Mouse (Mus musculus) liver, embryonic 12.5 days (tissue): ENCODE results near the gene Spata13. TPM values are rescaled to one million over a fixed set of nuclear protein-coding genes. Genes with fewer than 3 reads are reported as not detected.
A peak's percentile ranks its signal among the peaks of the same experiment; 100 is the strongest.

Source experiments
- ATAC-seq: fragments of 200-750 bp; cut with Nextera tagmentation; 2 replicates; pipeline ENCODE4 v1.8.0; 2017; ENCODE audit warnings: moderate number of reproducible peaks, mild to moderate bottlenecking, moderate library complexity
- H3K27ac ChIP-seq: fragments of 300-500 bp; sonication (generic); 2 replicates; pipeline ENCODE4 v1.5.1; 2016; ENCODE audit warnings: mild to moderate bottlenecking
- H3K27me3 ChIP-seq: fragments of 300-500 bp; sonication (generic); replicated peaks from 2 replicates; pipeline ENCODE4 v1.6.1; 2016; ENCODE audit warnings: mild to moderate bottlenecking, moderate library complexity
- H3K36me3 ChIP-seq: fragments of 300-500 bp; sonication (generic); 2 replicates; pipeline ENCODE4 v1.6.1; 2016; ENCODE audit warnings: mild to moderate bottlenecking, moderate library complexity
- H3K4me1 ChIP-seq: fragments of 300-500 bp; sonication (generic); 2 replicates; pipeline ENCODE4 v1.6.1; 2016
- H3K4me2 ChIP-seq: fragments of 300-500 bp; sonication (generic); 2 replicates; pipeline ENCODE4 v1.6.1; 2016; ENCODE audit warnings: mild to moderate bottlenecking, moderate library complexity
- H3K4me3 ChIP-seq: fragments of 300-500 bp; sonication (generic); 2 replicates; pipeline ENCODE4 v1.5.1; 2016; ENCODE audit warnings: mild to moderate bottlenecking, moderate library complexity
- H3K9ac ChIP-seq: fragments of 300-500 bp; sonication (generic); 2 replicates; pipeline ENCODE4 v1.6.1; 2016; ENCODE audit warnings: mild to moderate bottlenecking, moderate library complexity
- H3K9me3 ChIP-seq: fragments of 300-500 bp; sonication (generic); replicated peaks from 2 replicates; pipeline ENCODE4 v1.6.1; 2016; ENCODE audit warnings: mild to moderate bottlenecking, moderate library complexity
- WGBS: fragments of 180-500 bp; shearing (Covaris S2); methylation state at CpG from one replicate; pipeline ENCODE4 v1.1.7; 2016; ENCODE audit not compliant: insufficient replicate concordance; 5-methylcytosine and 5-hydroxymethylcytosine counted together
- polyA plus RNA-seq: library from polyadenylated mRNA; unstranded; fragments of >200 nt; fragmentation: Nextera tagmentation; extraction: Ambion mirVana; gene quantifications from 2 replicates; pipeline ENCODE4 v1.2.1, GENCODE M21; 2016

The Spata13 gene
- polyA plus RNA-seq, 1 experiment from 2014 or later = 20.6 TPM

DNA sequence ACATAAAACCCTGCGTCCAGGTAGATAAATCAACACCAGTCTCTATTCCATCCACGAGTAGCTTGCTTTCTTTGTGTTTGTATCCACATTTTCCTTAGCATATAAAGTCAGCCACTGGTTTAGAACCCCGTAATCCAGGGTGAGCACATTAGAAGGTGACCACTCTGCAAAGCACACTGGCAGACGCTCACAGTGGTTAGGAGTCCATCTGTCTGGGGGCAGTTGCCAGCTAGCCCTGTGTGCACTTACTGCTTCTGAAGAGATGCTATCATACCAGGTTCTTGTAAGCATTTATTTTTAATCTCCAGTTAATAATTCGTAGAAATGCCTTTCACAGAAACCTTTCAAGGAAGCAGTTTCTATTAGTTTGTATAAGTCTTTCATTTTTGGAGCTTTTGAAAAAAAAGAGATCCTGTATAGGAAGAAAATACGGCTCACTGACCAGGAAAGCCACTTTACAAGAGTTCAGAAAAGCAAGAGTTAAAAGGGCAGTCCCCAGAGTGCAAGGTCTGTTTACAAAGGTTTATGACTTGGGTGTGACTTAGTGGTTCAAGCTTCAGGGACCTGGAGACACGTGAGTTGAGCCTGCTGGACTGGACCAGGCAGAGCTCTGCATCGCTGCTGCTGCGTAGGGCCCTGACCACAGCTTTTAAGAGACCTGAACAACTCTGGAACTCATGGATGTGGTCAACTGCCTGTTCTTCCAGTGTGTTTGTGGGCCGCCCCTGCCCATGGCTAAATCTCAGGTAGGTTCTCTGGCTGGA is 68.8 kb downstream of the Spata13 start:
- no peak for ATAC-seq
- peaks cover 27% of the 10 kb centered on the region for H3K4me1 ChIP-seq
- no peak overlapping the region for H3K27ac ChIP-seq
- no peaks in the 10 kb centered on the region for H3K36me3 ChIP-seq
- H3K4me2 ChIP-seq = no peak overlapping the region
- no peak overlapping the region for H3K4me3 ChIP-seq
- H3K27me3 ChIP-seq = no peaks in the 10 kb centered on the region
- H3K9ac ChIP-seq = no peak overlapping the region
- no peaks in the 10 kb centered on the region for H3K9me3 ChIP-seq
- WGBS = 65% methylated on average over 10 of the region's 10 CpGs

DNA sequence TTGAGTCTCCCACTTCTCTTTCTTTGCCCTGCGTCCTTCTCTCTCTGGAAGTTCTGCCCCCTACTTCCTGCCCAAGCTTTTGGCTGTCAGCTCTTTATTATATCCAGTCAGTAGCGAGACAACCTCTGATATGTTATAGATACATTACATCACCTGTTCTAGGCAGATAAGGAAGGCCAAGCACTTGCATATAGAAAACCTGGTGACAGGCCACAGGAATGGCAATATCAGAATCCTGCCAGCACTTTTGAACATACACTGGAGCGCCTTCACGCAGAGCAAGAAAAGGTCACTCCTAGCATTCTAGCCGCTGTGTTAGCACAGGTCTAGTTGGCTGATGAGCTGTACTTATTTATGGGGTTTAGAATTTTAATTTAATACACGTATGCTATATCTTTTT is 70.7 kb downstream of the Spata13 start:
- ATAC-seq = peak; percentile 62
- H3K4me3 ChIP-seq = no peak overlapping the region

DNA sequence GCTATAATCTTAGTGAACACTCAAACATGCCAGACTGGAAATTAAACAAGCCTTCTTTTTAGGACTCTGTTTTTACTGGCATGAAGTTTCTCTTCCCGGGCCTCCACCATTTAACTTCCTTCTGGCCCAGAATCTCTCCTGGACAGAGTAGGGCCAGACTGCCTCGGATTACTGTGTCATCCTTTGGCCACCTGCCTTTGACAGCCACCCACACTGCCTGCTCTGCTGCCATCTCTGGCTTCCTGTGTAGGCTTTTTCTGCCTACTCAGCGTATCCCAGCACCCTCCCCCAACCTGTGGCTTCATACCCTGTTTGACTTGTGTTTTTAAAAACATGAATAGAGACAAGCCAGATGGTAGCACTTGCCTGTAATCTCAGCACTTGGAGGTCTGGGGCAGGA is 71.2 kb downstream of the Spata13 start:
- 28% methylated on average over 3 of the region's 3 CpGs for WGBS
- H3K4me2 ChIP-seq = no peak overlapping the region
- ATAC-seq = no peak; the same call in 1 of the 2 replicates

More for the DNA sequence above, 70.7 kb downstream of the Spata13 start:
- Histone ChIP-seq H3K27me3 (no peaks in the 10 kb centered on the region), H3K4me1 (peaks cover 31% of the 10 kb centered on the region), H3K27ac (no peak overlapping the region), H3K9me3 (no peaks in the 10 kb centered on the region), H3K4me2 (no peak overlapping the region), H3K9ac (no peak overlapping the region), H3K36me3 (peaks cover 6% of the 10 kb centered on the region; the same call in 1 of the 2 replicates)
- WGBS = 44% methylated on average over 6 of the region's 6 CpGs

DNA sequence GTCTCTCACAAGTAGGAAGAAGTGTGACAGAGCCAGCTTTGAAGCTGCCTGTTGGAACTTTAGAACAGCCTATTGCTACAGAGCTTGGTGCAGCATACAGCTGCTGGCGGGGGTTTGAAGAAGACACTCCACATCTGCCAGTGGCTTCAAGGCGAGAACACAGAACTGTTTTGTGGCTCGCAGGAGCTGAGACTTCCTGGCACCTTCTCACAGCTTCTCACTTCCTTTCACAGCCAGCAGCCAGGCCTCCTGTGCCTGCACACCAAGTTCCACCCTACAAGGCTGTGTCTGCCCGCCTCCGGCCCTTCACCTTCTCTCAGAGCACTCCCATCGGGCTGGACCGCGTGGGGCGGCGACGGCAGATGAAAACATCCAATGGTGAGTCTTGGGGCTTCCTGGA is 75.4 kb downstream of the Spata13 start:
- no peaks in the 10 kb centered on the region for H3K27me3 ChIP-seq
- no peak overlapping the region for H3K9ac ChIP-seq
- peaks cover 13% of the 10 kb centered on the region; the same call in 1 of the 2 replicates for H3K36me3 ChIP-seq
- H3K27ac ChIP-seq = 0 out of 2 replicates have a peak overlapping the region, but pooled peaks have one; percentile 7
- 51% methylated on average over 11 of the region's 11 CpGs for WGBS
- H3K9me3 ChIP-seq = no peaks in the 10 kb centered on the region
- H3K4me2 ChIP-seq = no peak overlapping the region
- H3K4me3 ChIP-seq = no peak overlapping the region
- H3K4me1 ChIP-seq = peaks cover 18% of the 10 kb centered on the region
- no peak for ATAC-seq

More for the DNA sequence above, 71.2 kb downstream of the Spata13 start:
- peaks cover 31% of the 10 kb centered on the region for H3K4me1 ChIP-seq
- no peak overlapping the region for H3K4me3 ChIP-seq
- H3K27me3 ChIP-seq = no peaks in the 10 kb centered on the region
- no peak overlapping the region for H3K27ac ChIP-seq
- H3K9ac ChIP-seq = peak overlapping the region; percentile 24; the same call in 1 of the 2 replicates
- peaks cover 10% of the 10 kb centered on the region; the same call in 1 of the 2 replicates for H3K36me3 ChIP-seq
- no peaks in the 10 kb centered on the region for H3K9me3 ChIP-seq

DNA sequence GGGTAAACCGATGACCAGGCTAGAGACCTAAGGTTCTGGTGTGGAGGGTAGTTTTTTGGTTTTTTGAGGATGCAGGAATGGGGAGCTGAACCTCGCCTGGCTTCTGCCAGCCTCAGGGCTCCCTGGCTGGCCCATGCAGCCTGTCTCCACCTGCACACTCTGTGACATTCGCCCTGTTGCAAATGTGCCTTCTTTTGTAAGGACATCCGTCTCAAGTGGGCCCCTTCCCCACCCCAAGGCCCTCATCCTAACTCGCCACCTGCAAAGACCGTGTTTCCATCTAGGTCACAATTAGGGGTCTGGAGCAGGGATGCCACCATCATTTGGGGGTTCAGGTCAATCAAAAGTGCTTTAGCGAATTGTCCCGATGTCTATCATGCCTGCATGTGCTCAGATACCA is 75.9 kb downstream of the Spata13 start:
- peaks cover 13% of the 10 kb centered on the region for H3K4me1 ChIP-seq
- no peak overlapping the region for H3K27ac ChIP-seq
- H3K4me3 ChIP-seq = no peak overlapping the region
- no peak overlapping the region for H3K9ac ChIP-seq
- no peaks in the 10 kb centered on the region for H3K27me3 ChIP-seq
- no peaks in the 10 kb centered on the region for H3K9me3 ChIP-seq
- ATAC-seq = no peak
- 76% methylated on average over 8 of the region's 8 CpGs for WGBS
- peaks cover 15% of the 10 kb centered on the region; the same call in 1 of the 2 replicates for H3K36me3 ChIP-seq
- H3K4me2 ChIP-seq = no peak overlapping the region

DNA sequence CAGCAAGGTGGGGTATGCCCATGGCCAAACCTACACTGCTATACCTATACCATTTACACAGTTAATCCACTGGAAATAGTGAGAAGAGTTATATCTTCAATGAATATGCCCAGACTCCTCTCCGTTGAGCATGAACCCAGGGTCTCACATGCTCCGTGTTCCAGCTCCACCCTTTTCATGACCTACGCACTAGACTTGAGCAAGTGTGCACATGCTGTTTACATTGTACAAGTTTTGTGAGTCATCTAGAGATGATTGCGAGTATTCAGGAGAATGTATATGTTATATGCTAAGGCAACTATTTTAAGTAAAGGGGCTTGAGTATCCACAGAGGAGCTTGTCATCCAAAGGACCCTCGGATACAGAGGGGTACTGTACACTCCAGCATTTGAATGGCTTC is 77.4 kb downstream of the Spata13 start:
- Histone ChIP-seq H3K9me3 (no peaks in the 10 kb centered on the region), H3K27ac (no peak overlapping the region), H3K4me3 (no peak overlapping the region), H3K36me3 (peaks cover 20% of the 10 kb centered on the region), H3K4me2 (no peak overlapping the region), H3K9ac (no peak overlapping the region), H3K27me3 (no peaks in the 10 kb centered on the region), H3K4me1 (0 out of 2 replicates have a peak, but pooled peaks cover 4% of the 10 kb centered on the region)
- ATAC-seq = no peak
- 74% methylated on average over 5 of the region's 5 CpGs for WGBS

DNA sequence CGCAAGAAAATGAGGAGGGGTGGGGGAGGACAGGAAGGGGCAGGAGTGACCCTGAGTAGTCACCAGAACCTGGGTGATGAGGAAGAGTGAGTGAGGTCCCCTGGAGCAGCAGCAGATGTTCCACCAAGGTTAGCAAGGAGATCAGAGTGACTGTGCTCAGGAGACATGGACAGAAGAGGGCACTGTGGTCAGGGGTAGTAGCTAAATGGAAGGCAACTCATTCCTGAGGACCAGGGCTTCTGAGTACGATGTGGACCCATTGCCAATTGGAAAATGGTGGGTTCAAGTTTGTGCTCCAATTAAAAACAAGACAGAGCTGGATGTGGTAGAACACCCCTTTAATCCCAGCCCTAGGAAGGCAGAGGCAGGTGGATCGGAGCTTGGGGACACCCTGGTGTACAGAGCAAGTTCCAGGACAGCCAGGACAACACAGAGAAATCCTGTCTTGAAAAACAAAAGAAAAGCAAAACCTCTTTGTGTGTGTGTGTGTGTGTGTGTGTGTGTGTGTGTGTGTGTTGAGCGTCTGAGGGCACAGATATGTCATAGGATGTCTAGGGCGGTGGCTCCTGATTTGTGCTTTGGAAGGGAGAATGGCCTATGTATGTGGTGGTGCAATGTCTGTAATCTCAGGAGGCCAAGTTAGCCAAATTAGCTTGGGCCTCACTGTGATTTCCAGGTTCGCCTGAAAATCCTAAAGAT is 77.9 kb downstream of the Spata13 start:
- no peak for ATAC-seq

DNA sequence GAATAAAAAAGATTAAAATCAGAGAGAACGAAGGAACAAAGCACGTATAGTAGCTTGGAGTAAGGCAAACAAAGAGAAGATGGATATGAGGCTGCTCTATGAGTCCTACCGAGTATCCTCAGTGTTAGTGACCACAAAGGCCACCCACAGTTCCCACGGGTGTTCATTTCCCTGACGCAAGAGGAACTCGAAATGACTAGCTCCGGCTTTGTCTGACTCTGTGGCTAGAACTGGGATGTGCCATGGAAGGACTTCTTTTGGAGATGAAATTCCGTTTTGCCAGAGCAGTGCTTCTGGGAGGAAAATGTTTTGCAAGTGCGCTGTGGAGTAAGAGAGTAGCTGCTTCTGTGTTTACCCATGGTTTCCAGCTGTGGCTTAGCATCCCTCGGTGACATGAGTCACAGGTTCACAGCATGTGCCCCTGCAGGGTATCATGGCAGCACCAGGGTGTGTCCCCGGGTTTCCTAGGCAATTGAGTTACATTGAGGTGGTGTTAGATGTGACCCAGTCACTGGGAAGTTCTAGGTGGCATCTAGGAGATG is 78.6 kb downstream of the Spata13 start:
- no peak for ATAC-seq

More for the DNA sequence above, 77.9 kb downstream of the Spata13 start:
- H3K27ac ChIP-seq = no peak overlapping the region
- H3K9me3 ChIP-seq = no peaks in the 10 kb centered on the region
- peaks cover 20% of the 10 kb centered on the region for H3K36me3 ChIP-seq
- H3K9ac ChIP-seq = no peak overlapping the region
- no peak overlapping the region for H3K4me3 ChIP-seq
- H3K4me2 ChIP-seq = no peak overlapping the region
- 0 out of 2 replicates have a peak, but pooled peaks cover 4% of the 10 kb centered on the region for H3K4me1 ChIP-seq
- H3K27me3 ChIP-seq = no peaks in the 10 kb centered on the region
- WGBS = 71% methylated on average over 6 of the region's 6 CpGs

DNA sequence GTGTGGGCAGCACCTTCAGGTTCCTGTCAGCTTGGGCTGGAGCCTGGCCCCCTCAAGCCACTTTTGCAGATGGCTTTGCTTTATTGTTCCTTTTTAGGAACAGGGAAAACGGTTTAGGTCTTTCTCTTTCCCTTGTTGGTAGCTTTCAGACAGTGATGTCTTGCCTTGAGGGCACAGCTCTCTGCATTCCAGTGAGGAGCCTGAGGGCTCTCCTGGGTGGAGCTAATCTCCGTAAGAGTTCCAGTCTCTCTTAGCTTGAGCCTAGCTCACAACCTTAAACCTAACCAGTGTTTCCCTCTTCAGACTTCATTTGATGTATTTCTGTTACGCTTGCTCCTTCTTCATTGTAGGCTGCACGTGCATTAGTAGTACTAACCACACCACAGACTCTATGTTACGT is 81.9 kb downstream of the Spata13 start:
- no peaks in the 10 kb centered on the region for H3K9me3 ChIP-seq
- H3K9ac ChIP-seq = no peak overlapping the region
- H3K4me2 ChIP-seq = no peak overlapping the region
- no peak for ATAC-seq
- no peak overlapping the region for H3K27ac ChIP-seq
- peaks cover 12% of the 10 kb centered on the region for H3K4me1 ChIP-seq
- WGBS = 80% methylated on average over 5 of the region's 5 CpGs
- peaks cover 15% of the 10 kb centered on the region; the same call in 1 of the 2 replicates for H3K36me3 ChIP-seq
- no peak overlapping the region for H3K4me3 ChIP-seq
- H3K27me3 ChIP-seq = no peaks in the 10 kb centered on the region

More for the DNA sequence above, 78.6 kb downstream of the Spata13 start:
- H3K4me3 ChIP-seq = no peak overlapping the region
- H3K9me3 ChIP-seq = no peaks in the 10 kb centered on the region
- H3K27me3 ChIP-seq = no peaks in the 10 kb centered on the region
- peaks cover 20% of the 10 kb centered on the region for H3K36me3 ChIP-seq
- H3K4me2 ChIP-seq = no peak overlapping the region
- no peak overlapping the region for H3K27ac ChIP-seq
- 70% methylated on average over 11 of the region's 11 CpGs for WGBS
- no peak overlapping the region for H3K9ac ChIP-seq
- H3K4me1 ChIP-seq = peaks cover 6% of the 10 kb centered on the region; the same call in 1 of the 2 replicates

DNA sequence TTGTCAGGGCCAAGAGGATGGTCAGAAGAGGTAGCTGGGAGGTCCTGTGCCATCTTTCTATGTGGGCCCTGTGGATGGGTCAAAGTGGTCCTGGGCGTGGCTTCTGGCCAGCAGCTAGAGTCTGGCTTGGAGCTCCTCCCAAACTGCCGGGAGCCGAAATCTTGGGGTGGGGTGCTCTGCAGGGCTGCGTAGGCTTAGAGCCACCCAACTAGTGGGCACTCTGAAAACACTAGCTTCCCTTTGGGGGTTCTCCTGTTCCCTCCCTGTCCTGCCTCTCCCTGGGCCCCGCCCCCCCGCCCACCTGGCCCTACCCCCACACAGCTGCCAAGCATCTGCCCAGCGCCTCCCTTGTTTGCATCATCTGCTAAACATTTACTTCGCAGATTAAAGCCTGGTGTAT is 87.5 kb downstream of the Spata13 start:
- Histone ChIP-seq H3K9ac (no peak overlapping the region), H3K4me3 (no peak overlapping the region), H3K27ac (peak overlapping the region; percentile 5; the same call in 1 of the 2 replicates), H3K27me3 (no peaks in the 10 kb centered on the region), H3K4me1 (peaks cover 32% of the 10 kb centered on the region), H3K4me2 (no peak overlapping the region), H3K9me3 (no peaks in the 10 kb centered on the region), H3K36me3 (peaks cover 6% of the 10 kb centered on the region; the same call in 1 of the 2 replicates)
- ATAC-seq = no peak
- 47% methylated on average over 8 of the region's 8 CpGs for WGBS

DNA sequence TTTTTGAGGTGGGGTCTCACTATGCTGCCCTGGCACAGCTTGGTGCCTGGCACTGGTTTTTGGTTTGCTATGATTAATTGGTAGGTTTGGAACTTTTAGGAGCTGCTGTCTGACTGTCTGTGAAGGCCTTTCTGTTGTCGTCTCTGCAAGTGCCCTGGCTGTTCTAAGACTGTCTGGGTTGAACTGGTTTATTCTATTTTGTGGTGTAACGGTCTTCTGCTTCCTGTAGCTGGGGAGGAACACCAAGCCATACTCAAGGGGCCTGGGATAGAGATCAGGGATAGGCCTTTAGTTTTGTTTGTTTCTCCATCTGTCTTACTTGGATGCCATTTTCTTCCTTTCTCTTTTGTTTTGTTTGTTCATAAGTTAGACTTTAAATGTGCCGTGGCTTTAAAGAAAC is 88.1 kb downstream of the Spata13 start:
- Histone ChIP-seq H3K4me2 (no peak overlapping the region), H3K36me3 (peaks cover 6% of the 10 kb centered on the region; the same call in 1 of the 2 replicates), H3K9me3 (no peaks in the 10 kb centered on the region), H3K4me1 (peaks cover 32% of the 10 kb centered on the region), H3K9ac (no peak overlapping the region), H3K27me3 (no peaks in the 10 kb centered on the region), H3K27ac (peak overlapping the region; percentile 5; the same call in 1 of the 2 replicates), H3K4me3 (no peak overlapping the region)
- 46% methylated on average over 3 of the region's 3 CpGs for WGBS
- ATAC-seq = no peak

DNA sequence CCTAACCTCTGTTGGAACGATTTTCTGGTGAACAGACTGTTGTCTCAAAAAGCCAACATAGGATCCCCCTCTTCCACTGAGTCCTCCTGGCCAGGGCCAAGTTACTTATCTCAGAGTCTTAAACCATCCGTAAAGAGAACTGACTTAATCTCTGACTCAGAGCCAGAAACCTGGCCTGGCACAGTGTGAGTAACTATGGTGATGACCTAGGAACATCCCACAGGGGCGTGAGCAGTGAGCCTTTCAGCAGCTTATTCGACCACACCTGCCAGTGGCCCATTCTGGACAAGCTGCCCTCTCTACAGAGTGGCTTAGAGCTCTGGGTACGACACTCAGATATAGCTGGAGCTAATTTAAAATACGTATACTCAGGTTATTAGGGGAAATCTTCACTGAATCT is 92.3 kb downstream of the Spata13 start:
- H3K4me1 ChIP-seq = peaks cover 20% of the 10 kb centered on the region
- H3K27me3 ChIP-seq = no peaks in the 10 kb centered on the region
- no peaks in the 10 kb centered on the region for H3K9me3 ChIP-seq
- ATAC-seq = no peak
- no peak overlapping the region for H3K27ac ChIP-seq
- H3K4me3 ChIP-seq = no peak overlapping the region
- H3K9ac ChIP-seq = no peak overlapping the region
- H3K36me3 ChIP-seq = peaks cover 11% of the 10 kb centered on the region
- 56% methylated on average over 6 of the region's 6 CpGs for WGBS
- no peak overlapping the region for H3K4me2 ChIP-seq
